Comparison of ENCODE assay signal across 26 mouse cellular contexts in genomic region chr5:19862854-19863253, GRCm38 (mm10).
DNase-seq lines count a peak whose midpoint lies in the region; ATAC-seq and TF ChIP-seq lines count a peak whose summit lies in the region.
"Had no signal": no experiment of that assay in that cellular context is flagged by ENCODE, and none has a peak within 500 bp of the region (broad histone marks: within the 10 kb centered on the region; RNA-seq: fewer than 3 reads in every experiment).

No protein-coding gene starts in this region.

- no peaks in the 10 kb centered on the region for H3K27me3 ChIP-seq in kidney, postnatal 0 days (ENCODE audit: insufficient read depth, low read length)
- H3K27me3 ChIP-seq in limb, embryonic 14.5 days (ENCODE audit: control insufficient read depth, insufficient read depth, low read length), result no peaks in the 10 kb centered on the region
- no peaks in the 10 kb centered on the region for H3K27me3 ChIP-seq in forebrain, embryonic 13.5 days
- no peaks in the 10 kb centered on the region for H3K27me3 ChIP-seq in intestine, embryonic 16.5 days (replicated peaks; ENCODE audit: control insufficient read depth, insufficient read depth, low read length)
- H3K27me3 ChIP-seq: embryonic facial prominence, embryonic 12.5 days; forebrain, embryonic 12.5 days; heart, embryonic 13.5 days; hindbrain, embryonic 13.5 days had no signal

- H3K4me1 ChIP-seq in kidney, postnatal 0 days (replicated peaks; ENCODE audit: insufficient read depth, low read length), result no peaks in the 10 kb centered on the region
- 0 out of 2 replicates have a peak, but pooled peaks cover 3% of the 10 kb centered on the region for H3K4me1 ChIP-seq in limb, embryonic 14.5 days (ENCODE audit: control insufficient read depth, insufficient read depth, low read length)
- H3K4me1 ChIP-seq in forebrain, embryonic 13.5 days, result no peaks in the 10 kb centered on the region
- no peaks in the 10 kb centered on the region for H3K4me1 ChIP-seq in intestine, embryonic 16.5 days (ENCODE audit: control insufficient read depth, insufficient read depth, low read length)
- H3K4me1 ChIP-seq: embryonic facial prominence, embryonic 12.5 days; forebrain, embryonic 12.5 days; heart, embryonic 10.5 days; heart, embryonic 13.5 days; hindbrain, embryonic 13.5 days had no signal

- H3K27ac ChIP-seq in kidney, postnatal 0 days, result no peak overlapping the region
- no peak overlapping the region for H3K27ac ChIP-seq in limb, embryonic 14.5 days (replicated peaks; ENCODE audit: low read depth, low read length)
- H3K27ac ChIP-seq in forebrain, embryonic 13.5 days, result no peak overlapping the region
- no peak overlapping the region for H3K27ac ChIP-seq in intestine, embryonic 16.5 days (ENCODE audit: low read length)
- H3K27ac ChIP-seq: embryonic facial prominence, embryonic 12.5 days; forebrain, embryonic 12.5 days; heart, adult 2 months; heart, embryonic 10.5 days; heart, embryonic 13.5 days; hindbrain, embryonic 13.5 days had no signal

- 34% methylated on average over 2 of the region's 2 CpGs for WGBS in kidney, postnatal 0 days
- 67% methylated on average over 2 of the region's 2 CpGs for WGBS in limb, embryonic 14.5 days
- 91% methylated on average over 2 of the region's 2 CpGs for WGBS in forebrain, embryonic 13.5 days
- WGBS in intestine, embryonic 16.5 days, result 55% methylated on average over 2 of the region's 2 CpGs

- no peak for ATAC-seq in kidney, postnatal 0 days (replicated peaks; ENCODE audit: low FRiP score, low read depth)
- peak; percentile 63 for ATAC-seq in common myeloid progenitor, adult 5-6 weeks (replicated peaks; ENCODE audit: low read depth, poor library complexity, severe bottlenecking)
- ATAC-seq in limb, embryonic 14.5 days (ENCODE audit: low FRiP score, low read depth), result peak; percentile 63
- ATAC-seq in forebrain, embryonic 13.5 days, result no peak
- no peak for ATAC-seq in intestine, embryonic 16.5 days
- ATAC-seq: activated CD4-positive, CD25-positive, alpha-beta regulatory T cell, adult 4 months; forebrain, embryonic 16.5 days; hindbrain, embryonic 16.5 days had no signal

- peak; percentile 46 for DNase-seq in kidney, postnatal 0 days (ENCODE audit: low spot score)
- no peak for DNase-seq in kidney, postnatal 4 days
- no peak for DNase-seq in limb, embryonic 14.5 days (ENCODE audit: low spot score)
- DNase-seq: adrenal gland, adult 8-10 months; adrenal gland, postnatal 25 days; cerebellum, adult 11-12 months; cerebellum, adult 8-10 months; cerebellum, postnatal 10 days; cerebellum, postnatal 36 days; gastrocnemius, postnatal 10 days; gastrocnemius, postnatal 36 days; heart, adult 2 months; heart, postnatal 14 days; heart, postnatal 4 days had no signal

- H3K4me3 ChIP-seq in kidney, postnatal 0 days (replicated peaks; ENCODE audit: low read depth, low read length), result no peak overlapping the region
- H3K4me3 ChIP-seq in limb, embryonic 14.5 days (replicated peaks; ENCODE audit: low read length), result no peak overlapping the region
- H3K4me3 ChIP-seq in forebrain, embryonic 13.5 days, result no peak overlapping the region
- H3K4me3 ChIP-seq in intestine, embryonic 16.5 days (ENCODE audit: low read length), result no peak overlapping the region
- H3K4me3 ChIP-seq: embryonic facial prominence, embryonic 12.5 days; erythroblast, embryonic 14.5 days; forebrain, embryonic 12.5 days; heart, adult 2 months; heart, embryonic 10.5 days; heart, embryonic 13.5 days; hindbrain, embryonic 13.5 days had no signal

- no peak for TF ChIP-seq CTCF in kidney, postnatal 0 days (IDR thresholded peaks at IDR 0.05; ENCODE audit: low read depth)

- no peak overlapping the region for H3K4me2 ChIP-seq in kidney, postnatal 0 days (ENCODE audit: low read length)
- no peak overlapping the region for H3K4me2 ChIP-seq in limb, embryonic 14.5 days (replicated peaks; ENCODE audit: low read depth, low read length, severe bottlenecking)
- no peak overlapping the region for H3K4me2 ChIP-seq in forebrain, embryonic 13.5 days
- no peak overlapping the region for H3K4me2 ChIP-seq in intestine, embryonic 16.5 days (ENCODE audit: low read depth, low read length)
- H3K4me2 ChIP-seq: embryonic facial prominence, embryonic 12.5 days; forebrain, embryonic 12.5 days; heart, embryonic 13.5 days; hindbrain, embryonic 13.5 days had no signal

- no peaks in the 10 kb centered on the region for H3K9me3 ChIP-seq in kidney, postnatal 0 days (replicated peaks; ENCODE audit: low read length)
- H3K9me3 ChIP-seq in limb, embryonic 14.5 days (ENCODE audit: control insufficient read depth, low read length), result no peaks in the 10 kb centered on the region
- no peaks in the 10 kb centered on the region for H3K9me3 ChIP-seq in forebrain, embryonic 13.5 days (replicated peaks)
- H3K9me3 ChIP-seq in intestine, embryonic 16.5 days (ENCODE audit: control insufficient read depth, low read length), result no peaks in the 10 kb centered on the region
- H3K9me3 ChIP-seq: embryonic facial prominence, embryonic 12.5 days; forebrain, embryonic 12.5 days; heart, embryonic 10.5 days; heart, embryonic 13.5 days; hindbrain, embryonic 13.5 days had no signal

- no peak for TF ChIP-seq POLR2A in limb, embryonic 14.5 days (IDR thresholded peaks at IDR 0.05; ENCODE audit: borderline replicate concordance, extremely low read depth, insufficient read depth, insufficient read length)

- H3K9ac ChIP-seq in kidney, postnatal 0 days (ENCODE audit: low read depth, low read length), result no peak overlapping the region
- H3K9ac ChIP-seq in limb, embryonic 14.5 days (ENCODE audit: low read depth, low read length, severe bottlenecking), result no peak overlapping the region
- H3K9ac ChIP-seq in forebrain, embryonic 13.5 days, result no peak overlapping the region
- H3K9ac ChIP-seq in intestine, embryonic 16.5 days (ENCODE audit: low read depth, low read length), result no peak overlapping the region
- H3K9ac ChIP-seq: embryonic facial prominence, embryonic 12.5 days; forebrain, embryonic 12.5 days; heart, embryonic 13.5 days; hindbrain, embryonic 13.5 days had no signal

- no peaks in the 10 kb centered on the region for H3K36me3 ChIP-seq in kidney, postnatal 0 days (ENCODE audit: insufficient read depth, low read length)
- H3K36me3 ChIP-seq in limb, embryonic 14.5 days (ENCODE audit: control insufficient read depth, insufficient read depth, low read length), result no peaks in the 10 kb centered on the region
- no peaks in the 10 kb centered on the region for H3K36me3 ChIP-seq in forebrain, embryonic 13.5 days (ENCODE audit: poor library complexity, severe bottlenecking)
- no peaks in the 10 kb centered on the region for H3K36me3 ChIP-seq in intestine, embryonic 16.5 days (ENCODE audit: control insufficient read depth, insufficient read depth, low read length)
- H3K36me3 ChIP-seq: embryonic facial prominence, embryonic 12.5 days; forebrain, embryonic 12.5 days; heart, embryonic 10.5 days; heart, embryonic 13.5 days; hindbrain, embryonic 13.5 days had no signal

Comparison
In these comparisons a context has a peak if more than half of its experiments do, and no peak if none do; other contexts are left out.
1. ATAC-seq: peak in common myeloid progenitor, adult 5-6 weeks (single experiment) and limb, embryonic 14.5 days (single experiment); none in kidney, postnatal 0 days (single experiment), forebrain, embryonic 13.5 days (single experiment) and intestine, embryonic 16.5 days (single experiment).